Mouse (Mus musculus): ENCODE results near the gene Akirin2.

Akirin2 gene

GRCm38 (mm10) chr4:34583427-34583826 is 32.7 kb downstream of the Akirin2 start:
- DNase-seq (ENCODE audit: low read depth in 1 of 2, low spot score in 2 of 2): no peak

- no peak for DNase-seq (ENCODE audit: low read depth in 1 of 2, low spot score in 2 of 2)
Observed at GRCm38 (mm10) chr4:34584871-34585607, 34.3 kb downstream of the Akirin2 start.

GRCm38 (mm10) chr4:34603123-34603522 is 52.4 kb downstream of the Akirin2 start:
- DNase-seq (ENCODE audit: low read depth in 1 of 2, low spot score in 2 of 2): no peak

- DNase-seq (ENCODE audit: low read depth in 1 of 2, low spot score in 2 of 2): no peak
Observed at GRCm38 (mm10) chr4:34606658-34607057, 55.9 kb downstream of the Akirin2 start.

- DNase-seq (ENCODE audit: low read depth in 1 of 2, low spot score in 2 of 2): no peak
Observed at GRCm38 (mm10) chr4:34613571-34614145, 62.9 kb downstream of the Akirin2 start.

GRCm38 (mm10) chr4:34614630-34615094 is 63.9 kb downstream of the Akirin2 start, which contains the start of the genes Orc3 and Rars2:
Gene Orc3 (minus strand): TSS chr4:34614944.
Gene Rars2 (plus strand): TSS chr4:34614957.
- DNase-seq (ENCODE audit: low read depth in 1 of 2, low spot score in 2 of 2): peak; percentile 63 to 80

GRCm38 (mm10) chr4:34615303-34615702 is 64.6 kb downstream of the Akirin2 start:
- no peak for DNase-seq (ENCODE audit: low read depth in 1 of 2, low spot score in 2 of 2)

GRCm38 (mm10) chr4:34616146-34616545 is 65.4 kb downstream of the Akirin2 start:
- no peak for DNase-seq (ENCODE audit: low read depth in 1 of 2, low spot score in 2 of 2)
